Mouse (Mus musculus): Measurements from ENCODE around the gene Tmem120b. TPM values are rescaled to one million over a fixed set of nuclear protein-coding genes. Genes with fewer than 3 reads are reported as not detected.

Gene Tmem120b
- polyA plus RNA-seq (2015; fragmentation: Nextera tagmentation; extraction: Ambion mirVana), result 17.3 and 19.8 TPM in 2 replicates

GRCm38 (mm10) chr5:123068115-123068514, at the start of gene Tmem120b:
Tmem120b (plus strand) TSS chr5:123068415.
- H3K36me3 ChIP-seq (ENCODE audit: control insufficient read depth, insufficient read depth, low read length), result no peaks in the 10 kb centered on the region
- H3K27ac ChIP-seq (ENCODE audit: low read depth, low read length), result no peak within 1 kb of the TSS
- no peak for ATAC-seq
- no peaks in the 10 kb centered on the region for H3K4me1 ChIP-seq (ENCODE audit: control insufficient read depth, insufficient read depth, low read depth, low read length)
- no peak within 1 kb of the TSS for H3K4me2 ChIP-seq (ENCODE audit: low read length)
- 87% methylated on average over 12 of the region's 12 CpGs for WGBS
- H3K27me3 ChIP-seq (replicated peaks; ENCODE audit: control insufficient read depth, insufficient read depth, low read length), result no peaks in the 10 kb centered on the region
- no peak within 1 kb of the TSS for H3K9ac ChIP-seq (ENCODE audit: low read depth, low read length)
- H3K4me3 ChIP-seq (ENCODE audit: low read length), result no peak within 1 kb of the TSS
- no peaks in the 10 kb centered on the region; the same call in 1 of the 2 replicates for H3K9me3 ChIP-seq (ENCODE audit: control insufficient read depth, low read length)

- no peak overlapping the region for H3K4me2 ChIP-seq (ENCODE audit: low read length)
- WGBS, result 42% methylated on average over 10 of the region's 10 CpGs
- H3K4me3 ChIP-seq (ENCODE audit: low read length), result no peak overlapping the region
- ATAC-seq, result peak; percentile 39
- H3K9me3 ChIP-seq (ENCODE audit: control insufficient read depth, low read length), result no peaks in the 10 kb centered on the region
- peaks cover 19% of the 10 kb centered on the region for H3K4me1 ChIP-seq (ENCODE audit: control insufficient read depth, insufficient read depth, low read depth, low read length)
- no peak overlapping the region for H3K9ac ChIP-seq (ENCODE audit: low read depth, low read length)
- H3K27ac ChIP-seq (ENCODE audit: low read depth, low read length), result peak overlapping the region; percentile 68
- no peaks in the 10 kb centered on the region for H3K27me3 ChIP-seq (replicated peaks; ENCODE audit: control insufficient read depth, insufficient read depth, low read length)
- no peaks in the 10 kb centered on the region for H3K36me3 ChIP-seq (ENCODE audit: control insufficient read depth, insufficient read depth, low read length)
Measured at GRCm38 (mm10) chr5:123019336-123020016, 48.7 kb upstream of the Tmem120b start.

GRCm38 (mm10) chr5:123020426-123020825, 47.8 kb upstream of the Tmem120b start:
- Histone ChIP-seq H3K4me1 (ENCODE audit: control insufficient read depth, insufficient read depth, low read depth, low read length) (peaks cover 18% of the 10 kb centered on the region), H3K9ac (ENCODE audit: low read depth, low read length) (no peak overlapping the region), H3K4me3 (ENCODE audit: low read length) (no peak overlapping the region), H3K9me3 (ENCODE audit: control insufficient read depth, low read length) (no peaks in the 10 kb centered on the region), H3K27me3 (replicated peaks; ENCODE audit: control insufficient read depth, insufficient read depth, low read length) (no peaks in the 10 kb centered on the region), H3K4me2 (ENCODE audit: low read length) (no peak overlapping the region), H3K27ac (ENCODE audit: low read depth, low read length) (peak overlapping the region; percentile 29; the same call in 1 of the 2 replicates), H3K36me3 (ENCODE audit: control insufficient read depth, insufficient read depth, low read length) (no peaks in the 10 kb centered on the region)
- 95% methylated on average over 5 of the region's 5 CpGs for WGBS
- no peak for ATAC-seq

GRCm38 (mm10) chr5:123021438-123021837, 46.8 kb upstream of the Tmem120b start:
- H3K9me3 ChIP-seq (ENCODE audit: control insufficient read depth, low read length), result no peaks in the 10 kb centered on the region
- no peak overlapping the region for H3K27ac ChIP-seq (ENCODE audit: low read depth, low read length)
- H3K4me1 ChIP-seq (ENCODE audit: control insufficient read depth, insufficient read depth, low read depth, low read length), result peaks cover 8% of the 10 kb centered on the region
- WGBS, result 92% methylated on average over 7 of the region's 7 CpGs
- no peaks in the 10 kb centered on the region for H3K27me3 ChIP-seq (replicated peaks; ENCODE audit: control insufficient read depth, insufficient read depth, low read length)
- H3K4me3 ChIP-seq (ENCODE audit: low read length), result no peak overlapping the region
- no peak overlapping the region for H3K9ac ChIP-seq (ENCODE audit: low read depth, low read length)
- no peaks in the 10 kb centered on the region for H3K36me3 ChIP-seq (ENCODE audit: control insufficient read depth, insufficient read depth, low read length)
- no peak for ATAC-seq
- H3K4me2 ChIP-seq (ENCODE audit: low read length), result no peak overlapping the region

GRCm38 (mm10) chr5:123023049-123023448, 45.2 kb upstream of the Tmem120b start:
- H3K36me3 ChIP-seq (ENCODE audit: control insufficient read depth, insufficient read depth, low read length), result no peaks in the 10 kb centered on the region
- WGBS, result 87% methylated on average over 6 of the region's 6 CpGs
- H3K4me1 ChIP-seq (ENCODE audit: control insufficient read depth, insufficient read depth, low read depth, low read length), result peaks cover 7% of the 10 kb centered on the region
- H3K4me2 ChIP-seq (ENCODE audit: low read length), result no peak overlapping the region
- no peak overlapping the region for H3K4me3 ChIP-seq (ENCODE audit: low read length)
- H3K9me3 ChIP-seq (ENCODE audit: control insufficient read depth, low read length), result no peaks in the 10 kb centered on the region
- ATAC-seq, result no peak
- H3K27me3 ChIP-seq (replicated peaks; ENCODE audit: control insufficient read depth, insufficient read depth, low read length), result no peaks in the 10 kb centered on the region
- no peak overlapping the region for H3K9ac ChIP-seq (ENCODE audit: low read depth, low read length)
- H3K27ac ChIP-seq (ENCODE audit: low read depth, low read length), result no peak overlapping the region

GRCm38 (mm10) chr5:123024312-123024711, 43.9 kb upstream of the Tmem120b start:
- H3K4me3 ChIP-seq (ENCODE audit: low read length), result no peak overlapping the region
- ATAC-seq, result no peak
- H3K9me3 ChIP-seq (ENCODE audit: control insufficient read depth, low read length), result no peaks in the 10 kb centered on the region
- H3K9ac ChIP-seq (ENCODE audit: low read depth, low read length), result no peak overlapping the region
- no peak overlapping the region for H3K27ac ChIP-seq (ENCODE audit: low read depth, low read length)
- WGBS, result 95% methylated on average over 6 of the region's 6 CpGs
- no peaks in the 10 kb centered on the region for H3K27me3 ChIP-seq (replicated peaks; ENCODE audit: control insufficient read depth, insufficient read depth, low read length)
- H3K4me2 ChIP-seq (ENCODE audit: low read length), result no peak overlapping the region
- no peaks in the 10 kb centered on the region for H3K36me3 ChIP-seq (ENCODE audit: control insufficient read depth, insufficient read depth, low read length)
- H3K4me1 ChIP-seq (ENCODE audit: control insufficient read depth, insufficient read depth, low read depth, low read length), result peaks cover under 1% of the 10 kb centered on the region; the same call in 1 of the 2 replicates

GRCm38 (mm10) chr5:123024965-123025573, 43.1 kb upstream of the Tmem120b start:
- Histone ChIP-seq H3K4me3 (ENCODE audit: low read length) (no peak overlapping the region), H3K9me3 (ENCODE audit: control insufficient read depth, low read length) (no peaks in the 10 kb centered on the region), H3K27me3 (replicated peaks; ENCODE audit: control insufficient read depth, insufficient read depth, low read length) (no peaks in the 10 kb centered on the region), H3K27ac (ENCODE audit: low read depth, low read length) (no peak overlapping the region), H3K36me3 (ENCODE audit: control insufficient read depth, insufficient read depth, low read length) (peaks cover 2% of the 10 kb centered on the region; the same call in 1 of the 2 replicates), H3K4me1 (ENCODE audit: control insufficient read depth, insufficient read depth, low read depth, low read length) (no peaks in the 10 kb centered on the region), H3K9ac (ENCODE audit: low read depth, low read length) (no peak overlapping the region), H3K4me2 (ENCODE audit: low read length) (no peak overlapping the region)
- no peak for ATAC-seq
- WGBS, result 84% methylated on average over 9 of the region's 9 CpGs

- no peaks in the 10 kb centered on the region for H3K4me1 ChIP-seq (ENCODE audit: control insufficient read depth, insufficient read depth, low read depth, low read length)
- H3K9ac ChIP-seq (ENCODE audit: low read depth, low read length), result no peak overlapping the region
- ATAC-seq, result no peak
- no peaks in the 10 kb centered on the region for H3K9me3 ChIP-seq (ENCODE audit: control insufficient read depth, low read length)
- no peaks in the 10 kb centered on the region for H3K27me3 ChIP-seq (replicated peaks; ENCODE audit: control insufficient read depth, insufficient read depth, low read length)
- H3K4me3 ChIP-seq (ENCODE audit: low read length), result no peak overlapping the region
- no peak overlapping the region for H3K4me2 ChIP-seq (ENCODE audit: low read length)
- no peak overlapping the region for H3K27ac ChIP-seq (ENCODE audit: low read depth, low read length)
- 54% methylated on average over 6 of the region's 6 CpGs for WGBS
- peaks cover 2% of the 10 kb centered on the region; the same call in 1 of the 2 replicates for H3K36me3 ChIP-seq (ENCODE audit: control insufficient read depth, insufficient read depth, low read length)
Measured at GRCm38 (mm10) chr5:123026414-123026813, 41.8 kb upstream of the Tmem120b start.

- Histone ChIP-seq H3K9ac (ENCODE audit: low read depth, low read length) (no peak overlapping the region), H3K27me3 (replicated peaks; ENCODE audit: control insufficient read depth, insufficient read depth, low read length) (no peaks in the 10 kb centered on the region), H3K4me1 (ENCODE audit: control insufficient read depth, insufficient read depth, low read depth, low read length) (no peaks in the 10 kb centered on the region), H3K9me3 (ENCODE audit: control insufficient read depth, low read length) (no peaks in the 10 kb centered on the region), H3K4me2 (ENCODE audit: low read length) (no peak overlapping the region), H3K36me3 (ENCODE audit: control insufficient read depth, insufficient read depth, low read length) (peaks cover 7% of the 10 kb centered on the region), H3K4me3 (ENCODE audit: low read length) (no peak overlapping the region), H3K27ac (ENCODE audit: low read depth, low read length) (no peak overlapping the region)
- no peak for ATAC-seq
- WGBS, result 63% methylated on average over 6 of the region's 6 CpGs
Measured at GRCm38 (mm10) chr5:123027436-123027835, 40.8 kb upstream of the Tmem120b start.

Measured in hindbrain, embryonic 16.5 days (tissue).